8 mouse cellular contexts compared by ENCODE assay signal in the genomic region with DNA sequence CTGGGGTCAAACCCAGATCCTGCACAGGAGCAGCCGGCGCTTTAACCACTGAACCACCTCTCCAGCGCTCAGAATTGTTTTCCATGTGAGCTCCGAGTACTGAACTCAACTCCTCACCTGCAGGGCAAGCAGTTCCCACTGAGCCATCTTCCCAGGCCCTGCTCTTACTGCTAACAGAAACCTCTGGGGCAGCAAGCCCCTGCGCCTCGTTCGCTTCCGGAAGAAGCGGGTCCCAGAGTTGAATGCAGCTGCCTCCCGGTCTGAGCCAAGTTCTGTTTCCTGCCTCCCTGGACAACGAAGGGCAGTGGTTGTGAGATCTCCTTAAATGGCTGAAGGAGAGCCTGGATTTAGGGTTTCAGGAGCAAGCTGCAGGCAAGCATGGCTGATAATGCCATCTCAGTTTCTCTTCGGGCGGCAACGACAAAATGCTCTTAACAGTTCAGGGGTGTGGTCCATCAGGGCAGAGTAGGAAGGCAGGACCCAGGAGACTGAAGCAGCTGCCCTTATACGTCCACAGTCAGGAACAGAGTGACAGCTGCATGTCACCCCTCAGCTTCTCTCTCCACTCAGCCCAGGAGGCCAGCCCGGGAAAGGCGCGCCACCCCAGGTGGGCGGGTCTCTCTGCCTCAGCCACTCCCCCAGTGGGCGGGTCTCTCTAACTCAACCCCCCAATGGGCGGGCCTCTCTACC.
DNase-seq lines count a peak whose midpoint lies in the region; ATAC-seq lines count a peak whose summit lies in the region.

No protein-coding gene starts in this region.

- H3K4me3 ChIP-seq in intestine, embryonic 16.5 days (ENCODE audit: low read length), result peak overlapping the region; percentile 53
- H3K4me3 ChIP-seq in neural tube, embryonic 13.5 days, result peak overlapping the region; percentile 29

- peaks cover 10% of the 10 kb centered on the region for H3K4me1 ChIP-seq in intestine, embryonic 16.5 days (ENCODE audit: control insufficient read depth, insufficient read depth, low read length)
- H3K4me1 ChIP-seq in neural tube, embryonic 13.5 days (replicated peaks), result peaks cover 28% of the 10 kb centered on the region

- peak; percentile 69 for DNase-seq in left cerebral cortex, postnatal 4 days
- DNase-seq in left cerebral cortex, adult 11 months (ENCODE audit: low spot score), result no peak
- peak; percentile 81 for DNase-seq in embryo, embryonic 10 days (ENCODE audit: low spot score)
- peak; percentile 78 to 82 for DNase-seq in lung, adult 18-20 months
- peak; percentile 88 for DNase-seq in thymus, postnatal 25 days

- peak; percentile 89 for ATAC-seq in granulocyte monocyte progenitor cell, adult 5-6 weeks (replicated peaks; ENCODE audit: poor library complexity, severe bottlenecking)
- ATAC-seq in intestine, embryonic 16.5 days, result peak; percentile 96
- peak; percentile 37 for ATAC-seq in neural tube, embryonic 13.5 days (ENCODE audit: low read depth)

- peak overlapping the region; percentile 60 for H3K27ac ChIP-seq in intestine, embryonic 16.5 days (ENCODE audit: low read length)
- H3K27ac ChIP-seq in neural tube, embryonic 13.5 days (replicated peaks), result no peak overlapping the region

- WGBS in intestine, embryonic 16.5 days, result 11% methylated on average over 21 of the region's 21 CpGs
- WGBS in neural tube, embryonic 13.5 days, result 15% methylated on average over 21 of the region's 21 CpGs

- no peaks in the 10 kb centered on the region; the same call in 1 of the 2 replicates for H3K9me3 ChIP-seq in intestine, embryonic 16.5 days (ENCODE audit: control insufficient read depth, low read length)
- H3K9me3 ChIP-seq in neural tube, embryonic 13.5 days, result no peaks in the 10 kb centered on the region

- H3K4me2 ChIP-seq in intestine, embryonic 16.5 days (ENCODE audit: low read depth, low read length), result peak overlapping the region; percentile 91
- peak overlapping the region; percentile 56 for H3K4me2 ChIP-seq in neural tube, embryonic 13.5 days

- intact Hi-C loops in left cerebral cortex, postnatal 4 days (cut with DNase I), result loop anchor here (10.0 kb wide), 2 partner anchors 401 to 901 kb away; no protein-coding TSS in a partner anchor

- H3K9ac ChIP-seq in intestine, embryonic 16.5 days (ENCODE audit: low read depth, low read length), result peak overlapping the region; percentile 69
- peak overlapping the region; percentile 41; the same call in 1 of the 2 replicates for H3K9ac ChIP-seq in neural tube, embryonic 13.5 days

- H3K36me3 ChIP-seq in intestine, embryonic 16.5 days (ENCODE audit: control insufficient read depth, insufficient read depth, low read length), result no peaks in the 10 kb centered on the region
- no peaks in the 10 kb centered on the region for H3K36me3 ChIP-seq in neural tube, embryonic 13.5 days

- no peaks in the 10 kb centered on the region for H3K27me3 ChIP-seq in intestine, embryonic 16.5 days (replicated peaks; ENCODE audit: control insufficient read depth, insufficient read depth, low read length)
- peaks cover 4% of the 10 kb centered on the region for H3K27me3 ChIP-seq in neural tube, embryonic 13.5 days

Comparison
In these comparisons a context has a peak if more than half of its experiments do, and no peak if none do; other contexts are left out.
1. ATAC-seq: peak in every context shown above with its lines; median percentile 96 in intestine, embryonic 16.5 days; 89 in granulocyte monocyte progenitor cell, adult 5-6 weeks; 37 in neural tube, embryonic 13.5 days.